Mouse (Mus musculus) forebrain, postnatal 0 days (tissue): ENCODE results near the gene Capn12. TPM values are rescaled to one million over a fixed set of nuclear protein-coding genes. Genes with fewer than 3 reads are reported as not detected.

Experiments used
- ATAC-seq: fragments of 200-750 bp; cut with Nextera tagmentation; 2 replicates; pipeline ENCODE4 v1.8.0; 2017; ENCODE audit warnings: mild to moderate bottlenecking, moderate library complexity
- DNase-seq: peaks from one replicate; pipeline ENCODE4 v3.0.0-alpha.2; 2015
- H3K27ac ChIP-seq: fragments of 300-500 bp; sonication (generic); 2 replicates; pipeline ENCODE4 v1.5.1; 2014; ENCODE audit warnings: low read depth, mild to moderate bottlenecking, antibody characterized with exemption, low read length, moderate library complexity, mixed read lengths
- H3K27me3 ChIP-seq: fragments of 300-500 bp; sonication (generic); 2 replicates; pipeline ENCODE4 v1.6.1; 2014; ENCODE audit warnings: mild to moderate bottlenecking, low read length, mixed read lengths; ENCODE audit not compliant: insufficient read depth
- H3K36me3 ChIP-seq: fragments of 300-500 bp; sonication (generic); 2 replicates; pipeline ENCODE4 v1.6.1; 2014; ENCODE audit warnings: mild to moderate bottlenecking, moderate library complexity; ENCODE audit not compliant: insufficient read depth
- H3K4me1 ChIP-seq: fragments of 300-500 bp; sonication (generic); 2 replicates; pipeline ENCODE4 v1.6.1; 2014; ENCODE audit warnings: antibody characterized with exemption; ENCODE audit not compliant: insufficient read depth
- H3K4me2 ChIP-seq: fragments of 300-500 bp; sonication (generic); 2 replicates; pipeline ENCODE4 v1.6.1; 2014; ENCODE audit warnings: low read depth, mild to moderate bottlenecking, moderate library complexity
- H3K4me3 ChIP-seq: fragments of 300-500 bp; sonication (generic); 2 replicates; pipeline ENCODE4 v1.5.1; 2014; ENCODE audit warnings: low read depth, low read length, mixed read lengths
- H3K9ac ChIP-seq: fragments of 300-500 bp; sonication (generic); 2 replicates; pipeline ENCODE4 v1.6.1; 2014; ENCODE audit warnings: mild to moderate bottlenecking
- H3K9me3 ChIP-seq: fragments of 300-500 bp; sonication (generic); 2 replicates; pipeline ENCODE4 v1.6.1; 2016; ENCODE audit warnings: low read length
- CTCF ChIP-seq: sonication (generic); IDR thresholded peaks from 2 replicates; pipeline ENCODE4 v1.5.1; 2016; ENCODE audit warnings: antibody characterized with exemption, control low read depth, low read depth
- WGBS: fragments of 180-500 bp; shearing (Covaris S2); extraction: QIAGEN DNeasy Blood & Tissue Kit; methylation state at CpG from one replicate; pipeline ENCODE4 v1.1.7; 2014; 5-methylcytosine and 5-hydroxymethylcytosine counted together
- polyA plus RNA-seq: library from polyadenylated mRNA; unstranded; fragments of >200 nt; fragmentation: Nextera tagmentation; extraction: Ambion mirVana; gene quantifications from 2 replicates; pipeline ENCODE4 v1.2.1, GENCODE M21; 2015
- total RNA-seq: library from RNA; depleted of rRNA; stranded (reverse); fragments of >200 nt; gene quantifications from 2 replicates; pipeline ENCODE4 v1.2.3, GENCODE M21; 2014

Capn12 gene
- total and polyA plus RNA-seq, 2 experiments from 2014 or later: 0.27 TPM; not detected in 1

DNA sequence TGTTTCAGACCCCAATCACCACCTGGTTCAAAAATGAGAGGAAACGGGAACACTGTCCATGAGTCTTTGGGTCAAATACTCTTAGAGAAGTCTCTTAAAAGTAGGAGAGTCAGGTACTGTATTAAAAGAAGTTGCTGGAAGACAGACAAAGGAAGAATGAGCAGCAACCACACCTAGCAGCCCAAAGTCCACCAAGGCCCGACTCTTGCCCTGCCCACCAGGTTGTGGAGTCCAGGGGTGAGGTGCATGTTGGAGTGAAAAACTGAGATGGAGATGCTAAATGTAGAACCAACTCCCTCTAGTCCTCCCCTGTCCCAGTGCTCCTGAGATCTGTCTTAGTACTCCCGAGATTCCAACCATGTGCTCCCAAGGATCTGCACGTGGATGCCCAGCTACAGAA is 30.6 kb upstream of the Capn12 start:
- H3K27me3 ChIP-seq: no peaks in the 10 kb centered on the region
- H3K27ac ChIP-seq: no peak overlapping the region
- no peaks in the 10 kb centered on the region for H3K4me1 ChIP-seq
- TF ChIP-seq CTCF: no peak
- no peak for DNase-seq
- no peak overlapping the region for H3K4me2 ChIP-seq
- no peaks in the 10 kb centered on the region for H3K36me3 ChIP-seq
- no peaks in the 10 kb centered on the region for H3K9me3 ChIP-seq
- 84% methylated on average over 4 of the region's 4 CpGs for WGBS
- no peak overlapping the region for H3K9ac ChIP-seq
- H3K4me3 ChIP-seq: no peak overlapping the region
- no peak for ATAC-seq

GRCm38 (mm10) chr7:28859953-28860352 is 21.3 kb upstream of the Capn12 start:
- no peaks in the 10 kb centered on the region for H3K27me3 ChIP-seq
- 94% methylated on average over 2 of the region's 2 CpGs for WGBS
- no peak overlapping the region for H3K27ac ChIP-seq
- ATAC-seq: no peak
- no peak overlapping the region for H3K4me2 ChIP-seq
- H3K9me3 ChIP-seq: no peaks in the 10 kb centered on the region
- H3K4me1 ChIP-seq: no peaks in the 10 kb centered on the region
- no peaks in the 10 kb centered on the region for H3K36me3 ChIP-seq
- no peak for TF ChIP-seq CTCF
- H3K9ac ChIP-seq: no peak overlapping the region
- H3K4me3 ChIP-seq: no peak overlapping the region
- DNase-seq: no peak

DNA sequence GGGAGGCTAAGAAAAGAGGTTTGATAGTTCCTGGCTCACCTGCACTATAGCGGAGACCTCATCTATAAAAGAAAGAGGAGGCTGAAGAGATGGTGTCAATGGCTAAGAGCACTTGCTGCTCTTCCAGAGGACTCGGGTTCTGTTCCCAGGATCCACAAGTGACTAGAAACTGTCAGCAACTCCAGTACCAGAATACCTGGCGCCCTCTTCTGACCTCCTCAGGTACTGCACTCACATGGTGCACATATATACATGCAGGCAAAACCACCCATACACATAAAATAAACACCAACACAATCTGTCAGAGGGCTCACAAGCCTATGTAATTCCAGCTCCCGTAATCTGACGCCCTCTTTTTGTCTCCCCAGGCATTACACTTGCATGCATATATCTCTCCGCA is 20.3 kb upstream of the Capn12 start:
- H3K36me3 ChIP-seq: no peaks in the 10 kb centered on the region
- no peak overlapping the region for H3K4me3 ChIP-seq
- H3K4me2 ChIP-seq: no peak overlapping the region
- H3K27me3 ChIP-seq: no peaks in the 10 kb centered on the region
- H3K9ac ChIP-seq: no peak overlapping the region
- TF ChIP-seq CTCF: 0 out of 2 replicates have a peak, but pooled peaks have one; percentile 8
- no peaks in the 10 kb centered on the region for H3K4me1 ChIP-seq
- 86% methylated on average over 6 of the region's 6 CpGs for WGBS
- H3K9me3 ChIP-seq: no peaks in the 10 kb centered on the region
- ATAC-seq: no peak
- H3K27ac ChIP-seq: no peak overlapping the region
- no peak for DNase-seq

DNA sequence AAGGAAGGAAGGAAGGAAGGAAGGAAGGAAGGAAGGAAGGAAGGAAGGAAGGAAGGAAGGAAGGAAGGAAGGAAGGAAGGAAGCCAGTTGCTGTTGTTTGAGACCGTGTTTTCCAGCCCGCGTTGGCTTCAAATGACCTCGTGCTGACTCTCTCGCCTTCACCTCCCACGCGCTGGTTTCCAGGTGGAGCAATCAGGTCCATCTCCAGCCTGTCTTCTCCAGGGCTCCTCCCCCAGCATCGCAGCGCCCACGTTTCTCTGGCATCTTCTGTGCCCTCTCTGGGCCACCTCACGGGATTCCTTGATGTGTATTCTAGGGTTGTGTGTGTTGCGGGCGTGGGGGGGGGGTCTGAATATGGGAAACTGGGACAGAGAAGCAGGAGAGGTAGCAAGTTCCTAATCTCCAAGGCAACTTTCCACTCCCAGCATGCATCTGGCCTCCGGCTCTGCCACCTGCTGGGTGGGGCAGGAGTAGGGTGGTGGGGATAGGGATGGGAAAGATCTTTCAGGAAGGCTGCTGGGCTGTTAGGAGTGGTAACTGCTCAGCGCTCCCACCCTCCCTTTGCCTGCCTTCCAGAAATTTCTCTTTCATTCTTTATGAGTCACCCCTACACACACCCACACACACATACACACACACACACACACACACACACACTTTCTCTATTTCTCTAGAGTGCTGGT is 18.3 kb upstream of the Capn12 start:
- Histone ChIP-seq H3K4me3 (no peak overlapping the region), H3K4me1 (no peaks in the 10 kb centered on the region), H3K9me3 (no peaks in the 10 kb centered on the region), H3K27me3 (no peaks in the 10 kb centered on the region), H3K4me2 (no peak overlapping the region), H3K27ac (no peak overlapping the region), H3K36me3 (no peaks in the 10 kb centered on the region), H3K9ac (no peak overlapping the region)
- TF ChIP-seq CTCF: no peak
- peak; percentile 8; the same call in 1 of the 2 replicates for ATAC-seq
- WGBS: 86% methylated on average over 15 of the region's 15 CpGs
- DNase-seq: no peak

DNA sequence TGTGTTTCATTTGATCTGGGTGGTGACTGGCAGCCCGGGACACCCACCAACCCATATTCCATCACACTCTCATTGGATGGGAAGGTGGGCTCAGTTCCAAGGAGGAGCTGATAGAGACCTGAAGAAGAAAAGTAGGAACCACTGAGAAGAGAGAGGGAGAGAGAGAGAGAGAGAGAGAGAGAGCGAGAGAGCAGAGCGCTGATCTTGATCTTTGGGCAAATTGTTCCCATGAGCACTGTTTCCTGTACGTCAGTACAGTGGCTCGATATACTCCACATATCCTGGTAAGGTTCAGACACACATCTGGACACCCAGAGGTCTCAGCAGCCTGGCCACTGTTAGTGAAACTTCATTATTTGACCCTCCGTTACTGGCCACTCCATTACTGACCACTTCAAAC is 17.7 kb upstream of the Capn12 start, which contains the start of gene Lgals7:
TSS of gene Lgals7 (plus strand) at position 314 of the 400 bp plus-strand sequence.
- Histone ChIP-seq H3K36me3 (no peaks in the 10 kb centered on the region), H3K27me3 (no peaks in the 10 kb centered on the region), H3K9me3 (no peaks in the 10 kb centered on the region), H3K9ac (no peak within 1 kb of the TSS), H3K4me1 (no peaks in the 10 kb centered on the region), H3K4me2 (no peak within 1 kb of the TSS), H3K27ac (no peak within 1 kb of the TSS), H3K4me3 (no peak within 1 kb of the TSS)
- ATAC-seq: no peak
- no peak for DNase-seq
- WGBS: 88% methylated on average over 6 of the region's 6 CpGs
- TF ChIP-seq CTCF: no peak

DNA sequence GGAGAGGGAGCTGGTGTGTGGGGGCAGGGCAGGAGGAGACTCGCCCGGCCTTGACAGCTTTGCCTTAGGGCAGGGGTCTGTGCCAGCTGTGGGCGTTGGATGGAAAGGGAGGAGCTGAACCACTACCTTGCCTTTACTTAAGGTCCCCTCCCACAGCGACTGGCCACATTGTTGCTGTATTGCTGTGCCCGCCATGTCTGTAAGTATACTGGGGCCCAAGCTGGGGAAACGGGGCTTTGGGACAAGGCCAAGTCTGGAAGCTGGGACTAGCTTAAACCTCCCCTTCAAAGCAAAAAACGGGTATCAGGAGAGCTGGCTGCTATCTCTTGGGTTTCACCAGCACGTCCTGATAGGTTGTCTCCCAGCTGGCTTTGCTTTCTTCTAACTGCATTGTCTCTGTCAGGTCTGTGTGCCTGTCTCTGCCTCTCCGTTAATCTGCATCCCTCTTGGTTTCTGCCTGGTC is 16.9 kb upstream of the Capn12 start:
- 36% methylated on average over 9 of the region's 9 CpGs for WGBS
- Histone ChIP-seq H3K27ac (no peak overlapping the region), H3K4me3 (no peak overlapping the region), H3K4me2 (no peak overlapping the region), H3K27me3 (no peaks in the 10 kb centered on the region), H3K4me1 (no peaks in the 10 kb centered on the region), H3K9me3 (no peaks in the 10 kb centered on the region), H3K9ac (no peak overlapping the region), H3K36me3 (no peaks in the 10 kb centered on the region)
- DNase-seq: no peak
- ATAC-seq: no peak
- TF ChIP-seq CTCF: no peak

GRCm38 (mm10) chr7:28865481-28866300 is 15.5 kb upstream of the Capn12 start:
- H3K27ac ChIP-seq: no peak overlapping the region
- no peaks in the 10 kb centered on the region for H3K9me3 ChIP-seq
- H3K4me1 ChIP-seq: no peaks in the 10 kb centered on the region
- H3K36me3 ChIP-seq: no peaks in the 10 kb centered on the region
- H3K9ac ChIP-seq: peak overlapping the region; percentile 39
- peak; percentile 83 for ATAC-seq
- DNase-seq: peak; percentile 70
- 46% methylated on average over 33 of the region's 33 CpGs for WGBS
- no peaks in the 10 kb centered on the region for H3K27me3 ChIP-seq
- H3K4me2 ChIP-seq: peak overlapping the region; percentile 49
- H3K4me3 ChIP-seq: peak overlapping the region; percentile 18; the same call in 1 of the 2 replicates
- TF ChIP-seq CTCF: peak; percentile 49
